Mouse (Mus musculus) intestine, embryonic 14.5 days (tissue): Measurements from ENCODE around the gene Eogt. TPM values are rescaled to one million over a fixed set of nuclear protein-coding genes. Genes with fewer than 3 reads are reported as not detected.

Experiments
- ATAC-seq: fragments of 200-750 bp; cut with Nextera tagmentation; replicated peaks from 2 replicates; pipeline ENCODE4 v1.8.0; 2017; ENCODE audit warnings: low read depth, moderate number of reproducible peaks, moderate TSS enrichment, moderate library complexity; ENCODE audit not compliant: low FRiP score, low TSS enrichment
- DNase-seq: peaks from one replicate; pipeline ENCODE4 v3.0.0-alpha.2; 2018; ENCODE audit warnings: low spot score
- H3K27ac ChIP-seq: fragments of 300-500 bp; sonication (generic); 2 replicates; pipeline ENCODE4 v1.5.1; 2014; ENCODE audit warnings: low read depth, mild to moderate bottlenecking, control low read depth
- H3K27me3 ChIP-seq: fragments of 300-500 bp; sonication (generic); replicated peaks from 2 replicates; pipeline ENCODE4 v1.6.1; 2014; ENCODE audit warnings: low read length, control low read depth; ENCODE audit not compliant: control insufficient read depth, insufficient read depth
- H3K36me3 ChIP-seq: fragments of 300-500 bp; sonication (generic); 2 replicates; pipeline ENCODE4 v1.6.1; 2014; ENCODE audit warnings: low read length, control low read depth; ENCODE audit not compliant: control insufficient read depth, insufficient read depth
- H3K4me1 ChIP-seq: fragments of 300-500 bp; sonication (generic); replicated peaks from 2 replicates; pipeline ENCODE4 v1.6.1; 2014; ENCODE audit warnings: low read length, control low read depth, mixed read lengths; ENCODE audit not compliant: control insufficient read depth, insufficient read depth
- H3K4me2 ChIP-seq: fragments of 300-500 bp; sonication (generic); 2 replicates; pipeline ENCODE4 v1.6.1; 2014; ENCODE audit warnings: low read length
- H3K4me3 ChIP-seq: fragments of 300-500 bp; sonication (generic); 2 replicates; pipeline ENCODE4 v1.5.1; 2014; ENCODE audit warnings: low read depth, low read length, control low read depth, mixed read lengths
- H3K9ac ChIP-seq: fragments of 300-500 bp; sonication (generic); 2 replicates; pipeline ENCODE4 v1.6.1; 2014; ENCODE audit warnings: mild to moderate bottlenecking, low read length
- H3K9me3 ChIP-seq: fragments of 300-500 bp; sonication (generic); 2 replicates; pipeline ENCODE4 v1.6.1; 2016; ENCODE audit warnings: low read length, control low read depth; ENCODE audit not compliant: control insufficient read depth
- WGBS: fragments of 180-500 bp; shearing (Covaris S2); extraction: QIAGEN DNeasy Blood & Tissue Kit; methylation state at CpG from one replicate; pipeline ENCODE4 v1.1.7; 2014; 5-methylcytosine and 5-hydroxymethylcytosine counted together
- polyA plus RNA-seq: library from polyadenylated mRNA; unstranded; fragments of >200 nt; fragmentation: Nextera tagmentation; extraction: Ambion mirVana; gene quantifications from 2 replicates; pipeline ENCODE4 v1.2.1, GENCODE M21; 2014

Eogt gene
- polyA plus RNA-seq, 1 experiment from 2014 or later = 6.8 TPM

GRCm38 (mm10) chr6:97118327-97118726 is 30.7 kb downstream of the Eogt start:
- no peaks in the 10 kb centered on the region for H3K4me1 ChIP-seq
- H3K9me3 ChIP-seq = no peaks in the 10 kb centered on the region
- H3K4me3 ChIP-seq = no peak overlapping the region
- no peak for ATAC-seq
- H3K27me3 ChIP-seq = no peaks in the 10 kb centered on the region
- no peak overlapping the region for H3K9ac ChIP-seq
- 86% methylated on average over 3 of the region's 3 CpGs for WGBS
- 0 out of 2 replicates have a peak, but pooled peaks cover 5% of the 10 kb centered on the region for H3K36me3 ChIP-seq
- no peak overlapping the region for H3K4me2 ChIP-seq
- H3K27ac ChIP-seq = no peak overlapping the region
- no peak for DNase-seq

GRCm38 (mm10) chr6:97116896-97117295 is 32.1 kb downstream of the Eogt start:
- ATAC-seq (no peak), DNase-seq (no peak)
- no peaks in the 10 kb centered on the region for H3K27me3 ChIP-seq
- H3K27ac ChIP-seq = no peak overlapping the region
- no peaks in the 10 kb centered on the region for H3K4me1 ChIP-seq
- no peak overlapping the region for H3K9ac ChIP-seq
- no peak overlapping the region for H3K4me3 ChIP-seq
- 86% methylated on average over 5 of the region's 5 CpGs for WGBS
- no peaks in the 10 kb centered on the region for H3K9me3 ChIP-seq
- H3K4me2 ChIP-seq = no peak overlapping the region
- H3K36me3 ChIP-seq = 0 out of 2 replicates have a peak, but pooled peaks cover 7% of the 10 kb centered on the region

GRCm38 (mm10) chr6:97114821-97115220 is 34.2 kb downstream of the Eogt start:
- H3K36me3 ChIP-seq = peaks cover 7% of the 10 kb centered on the region; the same call in 1 of the 2 replicates
- WGBS = 58% methylated on average over 3 of the region's 3 CpGs
- H3K27me3 ChIP-seq = no peaks in the 10 kb centered on the region
- no peak overlapping the region for H3K27ac ChIP-seq
- no peak overlapping the region for H3K4me3 ChIP-seq
- no peaks in the 10 kb centered on the region for H3K4me1 ChIP-seq
- DNase-seq (no peak), ATAC-seq (no peak)
- H3K9ac ChIP-seq = no peak overlapping the region
- no peaks in the 10 kb centered on the region for H3K9me3 ChIP-seq
- H3K4me2 ChIP-seq = no peak overlapping the region

- Histone ChIP-seq H3K36me3 (peaks cover 7% of the 10 kb centered on the region; the same call in 1 of the 2 replicates), H3K4me2 (no peak overlapping the region), H3K27me3 (no peaks in the 10 kb centered on the region), H3K4me3 (no peak overlapping the region), H3K27ac (no peak overlapping the region), H3K9me3 (no peaks in the 10 kb centered on the region), H3K4me1 (no peaks in the 10 kb centered on the region), H3K9ac (no peak overlapping the region)
- DNase-seq (no peak), ATAC-seq (no peak)
- WGBS = 92% methylated on average over 8 of the region's 8 CpGs
These were observed 36.8 kb downstream of the Eogt start for GRCm38 (mm10) chr6:97112177-97112576.

- H3K9me3 ChIP-seq = no peaks in the 10 kb centered on the region
- H3K27ac ChIP-seq = no peak overlapping the region
- H3K4me2 ChIP-seq = no peak overlapping the region
- no peaks in the 10 kb centered on the region for H3K27me3 ChIP-seq
- H3K9ac ChIP-seq = no peak overlapping the region
- no peak; the same call in 1 of the 2 replicates for ATAC-seq
- H3K4me3 ChIP-seq = no peak overlapping the region
- no peak for DNase-seq
- 21% methylated on average over 2 of the region's 2 CpGs for WGBS
- H3K4me1 ChIP-seq = no peaks in the 10 kb centered on the region
- no peaks in the 10 kb centered on the region; the same call in 1 of the 2 replicates for H3K36me3 ChIP-seq
These were observed 42.2 kb downstream of the Eogt start for GRCm38 (mm10) chr6:97106777-97107176.

GRCm38 (mm10) chr6:97106106-97106505 is 42.9 kb downstream of the Eogt start:
- WGBS = 85% methylated on average over 8 of the region's 8 CpGs
- no peak overlapping the region for H3K9ac ChIP-seq
- no peaks in the 10 kb centered on the region for H3K4me1 ChIP-seq
- no peaks in the 10 kb centered on the region for H3K27me3 ChIP-seq
- H3K4me2 ChIP-seq = no peak overlapping the region
- ATAC-seq = no peak
- H3K9me3 ChIP-seq = no peaks in the 10 kb centered on the region
- H3K4me3 ChIP-seq = no peak overlapping the region
- H3K36me3 ChIP-seq = no peaks in the 10 kb centered on the region
- DNase-seq = no peak
- H3K27ac ChIP-seq = no peak overlapping the region

- Histone ChIP-seq H3K9me3 (no peaks in the 10 kb centered on the region), H3K9ac (no peak overlapping the region), H3K4me2 (no peak overlapping the region), H3K4me3 (no peak overlapping the region), H3K4me1 (no peaks in the 10 kb centered on the region), H3K36me3 (no peaks in the 10 kb centered on the region), H3K27me3 (no peaks in the 10 kb centered on the region), H3K27ac (no peak overlapping the region)
- WGBS = 66% methylated on average over 7 of the region's 7 CpGs
- 0 out of 2 replicates have a peak, but pooled peaks have one; percentile 71 for ATAC-seq
- no peak for DNase-seq
These were observed 44.6 kb downstream of the Eogt start for GRCm38 (mm10) chr6:97104264-97104852.

- H3K4me2 ChIP-seq = no peak overlapping the region
- H3K27me3 ChIP-seq = no peaks in the 10 kb centered on the region
- H3K4me1 ChIP-seq = no peaks in the 10 kb centered on the region
- H3K4me3 ChIP-seq = no peak overlapping the region
- ATAC-seq (no peak), DNase-seq (no peak)
- WGBS = 11% methylated on average over 15 of the region's 15 CpGs
- no peaks in the 10 kb centered on the region for H3K9me3 ChIP-seq
- no peak overlapping the region for H3K9ac ChIP-seq
- no peak overlapping the region for H3K27ac ChIP-seq
- H3K36me3 ChIP-seq = no peaks in the 10 kb centered on the region
These were observed 46.9 kb downstream of the Eogt start for GRCm38 (mm10) chr6:97101958-97102702.
